Mouse (Mus musculus) liver, embryonic 14.5 days (tissue): ENCODE measurements around the gene Mxra7.

Source experiments
- CTCF ChIP-seq: IDR thresholded peaks from 2 replicates; pipeline ENCODE4 v1.5.1; 2016; ENCODE audit warnings: antibody characterized with exemption, low read depth, control low read depth
- EP300 ChIP-seq: IDR thresholded peaks from 2 replicates; pipeline ENCODE4 v1.6.1; 2016; ENCODE audit warnings: antibody characterized with exemption, low read depth

DNA sequence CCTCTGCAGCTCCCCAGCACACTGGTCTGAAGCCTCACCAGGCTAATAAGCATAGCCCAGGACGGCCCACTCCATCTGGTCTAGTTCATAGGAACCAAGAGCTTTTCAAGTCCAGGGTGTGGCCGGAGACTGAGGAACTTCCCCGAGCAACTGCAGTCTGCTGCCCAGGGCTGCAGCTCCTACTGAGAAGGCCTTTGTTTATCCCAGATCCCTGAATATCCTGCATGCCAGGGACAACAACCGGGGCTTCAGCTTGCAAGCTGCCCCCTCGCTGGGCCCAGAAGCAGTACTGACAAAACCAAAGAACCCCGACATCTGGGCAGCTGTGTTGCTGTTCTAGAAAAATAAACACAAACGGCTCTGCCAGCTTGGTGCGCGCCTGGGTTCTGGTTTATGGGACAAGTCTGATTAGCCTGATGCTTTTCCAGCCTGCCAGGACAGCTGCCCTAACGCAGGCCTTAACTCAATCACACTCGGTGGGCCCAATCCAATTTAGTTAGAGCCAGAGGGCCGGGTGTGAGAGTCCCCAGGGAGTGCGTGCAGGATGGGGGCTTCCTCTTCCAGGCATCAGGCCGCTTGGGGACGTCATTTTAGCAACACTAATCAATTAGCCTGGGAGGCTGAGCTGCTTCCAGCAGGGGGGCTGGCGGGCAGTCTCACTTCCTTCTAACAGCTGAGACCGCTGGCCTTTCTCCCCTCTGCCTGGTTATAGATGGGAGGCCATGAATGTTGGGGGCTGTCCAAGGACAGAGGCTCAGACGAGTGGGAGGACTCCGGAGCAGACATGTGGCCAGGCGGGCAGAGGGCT, 13.6 kb downstream of the Mxra7 start:
- no peak for TF ChIP-seq EP300
- no peak for TF ChIP-seq CTCF
